Mouse (Mus musculus): ENCODE measurements at regions not wholly inside any gene's neighbourhood (a gene's known extent, or its start where the extent isn't known, plus 50 kb on each side); places are given as distances from the start of the nearest gene placed in this dataset.

DNA sequence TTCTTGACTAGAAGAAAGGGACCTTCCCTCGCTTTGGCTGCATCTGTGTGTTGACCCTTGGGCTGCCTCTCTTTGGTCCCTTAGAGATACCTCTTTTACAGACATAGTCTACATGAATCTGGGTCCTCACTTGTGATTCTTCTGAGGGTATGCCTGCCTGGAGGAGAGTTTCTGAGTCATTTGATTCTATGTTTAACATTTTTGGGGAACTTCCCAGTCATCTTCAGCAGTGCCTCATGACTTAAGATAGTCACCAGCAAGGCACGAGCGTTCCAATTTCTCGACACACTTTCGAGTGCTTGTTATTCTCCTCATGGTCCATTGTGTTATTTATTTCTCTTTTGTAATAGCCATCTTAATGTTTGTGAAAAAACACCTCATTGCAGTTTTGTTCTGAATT lies 549.4 kb upstream of the Gulo start:
- TF ChIP-seq CTCF (IDR thresholded peaks at IDR 0.05; ENCODE audit: borderline replicate concordance, extremely low read depth, insufficient read depth, insufficient read length): no peak
- TF ChIP-seq POLR2A (IDR thresholded peaks at IDR 0.05; ENCODE audit: borderline replicate concordance, extremely low read depth, insufficient read depth, insufficient read length, poor library complexity, severe bottlenecking): no peak
